Mouse (Mus musculus) ES-E14 (cell line): ENCODE measurements around the gene Arl16. TPM values are rescaled to one million over a fixed set of nuclear protein-coding genes. Genes with fewer than 3 reads are reported as not detected.
A peak's percentile ranks its signal among the peaks of the same experiment; 100 is the strongest.

Experiments
- DNase-seq: peaks from one replicate; pipeline ENCODE4 v3.0.0-alpha.2; 2013; ENCODE audit warnings: low read depth, low spot score
- H3K27ac ChIP-seq: 2 replicates; pipeline ENCODE4 v1.5.1; 2012; ENCODE audit warnings: low read depth, mild to moderate bottlenecking, low read length, moderate library complexity, mixed read lengths; ENCODE audit not compliant: poor library complexity, insufficient read depth, severe bottlenecking
- H3K36me3 ChIP-seq: 2 replicates; pipeline ENCODE4 v1.6.1; 2012; ENCODE audit warnings: mild to moderate bottlenecking, low read length, moderate library complexity, mixed read lengths; ENCODE audit not compliant: control insufficient read depth, poor library complexity, insufficient read depth, severe bottlenecking
- H3K4me1 ChIP-seq, 2 experiments: fragments of 150-350 bp in 1 of 2; sonication (generic) in 1 of 2; 2 replicates each; pipeline ENCODE4 v1.6.1; 2012; ENCODE audit warnings: low read length in 2 of 2, mild to moderate bottlenecking in 1 of 2, mixed read lengths in 1 of 2; ENCODE audit not compliant: control insufficient read depth in 2 of 2, insufficient read depth in 2 of 2, poor library complexity in 1 of 2
- H3K4me3 ChIP-seq, 2 experiments: fragments of 150-350 bp in 1 of 2; sonication (generic) in 1 of 2; 2 replicates each; pipeline ENCODE4 v1.5.1; 2012; ENCODE audit warnings: low read length in 2 of 2, low read depth in 1 of 2, mild to moderate bottlenecking in 1 of 2, mixed read lengths in 1 of 2; ENCODE audit not compliant: insufficient read depth in 1 of 2, poor library complexity in 1 of 2, severe bottlenecking in 1 of 2
- H3K9ac ChIP-seq: 2 replicates; pipeline ENCODE4 v1.6.1; 2012; ENCODE audit warnings: low read depth, mild to moderate bottlenecking, low read length, mixed read lengths; ENCODE audit not compliant: poor library complexity, insufficient read depth, severe bottlenecking
- H3K9me3 ChIP-seq: fragments of 150-350 bp; sonication (generic); 2 replicates; pipeline ENCODE4 v1.6.1; 2012; ENCODE audit warnings: low read depth, mild to moderate bottlenecking, low read length; ENCODE audit not compliant: control insufficient read depth, insufficient read depth
- CHD2 ChIP-seq: IDR thresholded peaks from 2 replicates; pipeline ENCODE4 v1.6.1; 2014; ENCODE audit warnings: mild to moderate bottlenecking, low read depth, low read length, inconsistent platforms
- HCFC1 ChIP-seq: IDR thresholded peaks from 2 replicates; pipeline ENCODE4 v1.6.1; 2012; ENCODE audit warnings: low read length, inconsistent platforms, borderline replicate concordance; ENCODE audit not compliant: insufficient read depth
- MAFK ChIP-seq: IDR thresholded peaks from 2 replicates; pipeline ENCODE4 v1.6.1; 2014; ENCODE audit warnings: mild to moderate bottlenecking, low read depth, low read length, inconsistent platforms; ENCODE audit not compliant: insufficient read depth
- ZC3H11A ChIP-seq: IDR thresholded peaks from 2 replicates; pipeline ENCODE4 v1.6.1; 2012; ENCODE audit warnings: low read depth, mild to moderate bottlenecking, inconsistent platforms, low read length, borderline replicate concordance
- ZNF384 ChIP-seq: IDR thresholded peaks from 2 replicates; pipeline ENCODE4 v1.6.1; 2012; ENCODE audit warnings: low read depth, low read length, inconsistent platforms
- in situ Hi-C, 2 experiments: fragments of 600-800 bp; cut with MboI; formaldehyde crosslinking; loops; one replicate each; pipeline ENCODE4 v1.15.1; 2025; ENCODE audit warnings: low sequenced_read_pairs in 2 of 2, inconsistent platforms in 1 of 2; ENCODE audit not compliant: unreplicated experiment in 2 of 2
- total RNA-seq: library from RNA; depleted of rRNA; stranded (reverse); fragments of 300-350 nt; gene quantifications from 2 replicates; pipeline ENCODE4 v1.2.3, GENCODE M21; 2012

The Arl16 gene
- total RNA-seq, 1 experiment, result 21.2 TPM

DNA sequence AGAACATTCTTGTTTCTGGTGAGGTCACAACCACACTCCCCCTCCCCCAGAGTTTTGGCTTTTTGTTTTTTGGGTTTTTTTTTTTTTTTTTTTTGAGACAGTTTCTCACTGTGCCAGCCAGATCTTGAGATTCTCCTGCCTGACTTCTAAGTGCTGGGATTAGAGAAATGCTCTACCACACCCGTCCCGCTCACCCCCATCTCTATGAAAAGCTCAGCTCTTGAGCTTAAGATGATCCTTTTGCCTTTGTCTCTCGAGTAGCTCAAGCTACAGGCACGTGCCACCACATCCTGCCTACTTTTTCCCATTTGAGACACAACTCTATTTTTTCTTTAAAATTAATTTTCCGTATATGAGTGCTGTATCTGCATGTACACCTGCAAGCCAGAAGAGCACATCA is 3.0 kb downstream of the Arl16 start:
- H3K27ac ChIP-seq, result no peak overlapping the region
- DNase-seq, result no peak
- H3K4me3 ChIP-seq, result no peak overlapping the region
- no peaks in the 10 kb centered on the region for H3K9me3 ChIP-seq
- in situ Hi-C loops, result no loop called here
- peaks cover 28% of the 10 kb centered on the region for H3K36me3 ChIP-seq
- H3K9ac ChIP-seq, result no peak overlapping the region
- TF ChIP-seq CHD2 (no peak), HCFC1 (no peak), ZC3H11A (no peak), ZNF384 (no peak), MAFK (no peak)
- H3K4me1 ChIP-seq, result 0 out of 4 replicates have a peak, but pooled peaks cover 2% of the 10 kb centered on the region in 2 experiments

DNA sequence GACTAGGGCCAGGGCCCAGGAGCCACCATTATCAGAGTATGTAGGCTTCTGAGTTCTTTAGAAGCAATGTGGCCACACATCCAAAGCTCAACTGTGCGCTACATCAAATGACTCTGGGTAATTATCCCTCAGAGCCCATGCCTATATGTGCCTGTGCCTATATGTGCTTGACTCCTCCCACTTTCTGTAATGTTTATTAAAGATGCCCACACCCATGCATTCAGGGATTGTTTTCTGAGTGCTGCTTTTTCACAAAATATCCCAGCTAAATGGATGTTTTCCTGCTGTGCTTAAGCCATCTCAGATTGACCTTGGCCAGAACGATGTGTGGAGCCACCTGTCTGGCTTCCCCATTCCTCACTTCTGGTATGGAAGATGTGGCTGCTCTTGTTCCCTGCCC is 3.9 kb downstream of the Arl16 start:
- Histone ChIP-seq H3K4me3 (no peak overlapping the region), H3K36me3 (peaks cover 28% of the 10 kb centered on the region), H3K4me1 (0 out of 4 replicates have a peak, but pooled peaks cover 2% of the 10 kb centered on the region in 2 experiments), H3K27ac (no peak overlapping the region), H3K9me3 (no peaks in the 10 kb centered on the region), H3K9ac (no peak overlapping the region)
- TF ChIP-seq MAFK (no peak), HCFC1 (no peak), CHD2 (no peak), ZC3H11A (no peak), ZNF384 (no peak)
- in situ Hi-C loops, result no loop called here
- DNase-seq, result no peak

DNA sequence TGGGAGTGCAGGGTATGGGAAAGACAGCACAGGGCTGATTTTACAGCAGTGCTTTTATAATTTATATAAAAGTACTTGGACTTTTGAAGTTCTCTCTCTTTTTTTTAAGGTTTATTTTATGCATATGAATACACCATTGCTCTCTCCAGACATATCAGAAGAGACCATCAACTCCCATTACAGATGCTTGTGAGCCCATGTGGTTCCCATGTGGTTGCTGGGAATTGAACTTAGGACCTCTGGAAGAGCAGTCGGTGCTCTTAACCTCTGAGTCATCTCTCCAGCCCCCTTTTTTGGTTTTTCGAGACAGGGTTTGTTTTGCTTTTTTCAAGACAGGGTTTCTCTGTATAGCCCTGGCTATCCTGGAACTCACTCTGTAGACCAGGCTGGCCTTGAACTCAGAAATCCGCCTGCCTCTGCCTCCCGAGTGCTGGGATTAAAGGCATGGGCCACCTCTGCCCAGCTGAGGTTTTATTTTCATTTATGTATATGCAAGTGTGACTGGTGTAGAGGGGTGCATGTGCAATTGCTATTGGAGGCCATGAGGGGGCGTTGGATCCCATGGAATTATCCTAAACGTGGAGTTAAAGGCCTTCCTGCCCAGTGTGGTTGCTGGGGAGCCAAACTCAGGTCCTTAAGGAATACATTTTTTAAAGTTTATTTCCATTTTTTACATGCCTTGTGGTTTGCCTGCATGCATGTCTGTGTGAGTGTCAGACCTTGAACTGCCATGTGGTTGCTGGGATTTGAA is 8.4 kb downstream of the Arl16 start:
- no peak overlapping the region for H3K27ac ChIP-seq
- no peak for DNase-seq
- H3K9me3 ChIP-seq, result no peaks in the 10 kb centered on the region
- in situ Hi-C loops, result no loop called here
- peaks cover 28% of the 10 kb centered on the region for H3K36me3 ChIP-seq
- TF ChIP-seq ZNF384 (no peak), HCFC1 (no peak), MAFK (no peak), ZC3H11A (no peak), CHD2 (no peak)
- peak overlapping the region; percentile 82; the same call in 1 of the 2 replicates for H3K9ac ChIP-seq
- peak overlapping the region; percentile 84 to 96 for H3K4me3 ChIP-seq
- H3K4me1 ChIP-seq, result no peaks in the 10 kb centered on the region; a peak in 1 of 4 replicates

DNA sequence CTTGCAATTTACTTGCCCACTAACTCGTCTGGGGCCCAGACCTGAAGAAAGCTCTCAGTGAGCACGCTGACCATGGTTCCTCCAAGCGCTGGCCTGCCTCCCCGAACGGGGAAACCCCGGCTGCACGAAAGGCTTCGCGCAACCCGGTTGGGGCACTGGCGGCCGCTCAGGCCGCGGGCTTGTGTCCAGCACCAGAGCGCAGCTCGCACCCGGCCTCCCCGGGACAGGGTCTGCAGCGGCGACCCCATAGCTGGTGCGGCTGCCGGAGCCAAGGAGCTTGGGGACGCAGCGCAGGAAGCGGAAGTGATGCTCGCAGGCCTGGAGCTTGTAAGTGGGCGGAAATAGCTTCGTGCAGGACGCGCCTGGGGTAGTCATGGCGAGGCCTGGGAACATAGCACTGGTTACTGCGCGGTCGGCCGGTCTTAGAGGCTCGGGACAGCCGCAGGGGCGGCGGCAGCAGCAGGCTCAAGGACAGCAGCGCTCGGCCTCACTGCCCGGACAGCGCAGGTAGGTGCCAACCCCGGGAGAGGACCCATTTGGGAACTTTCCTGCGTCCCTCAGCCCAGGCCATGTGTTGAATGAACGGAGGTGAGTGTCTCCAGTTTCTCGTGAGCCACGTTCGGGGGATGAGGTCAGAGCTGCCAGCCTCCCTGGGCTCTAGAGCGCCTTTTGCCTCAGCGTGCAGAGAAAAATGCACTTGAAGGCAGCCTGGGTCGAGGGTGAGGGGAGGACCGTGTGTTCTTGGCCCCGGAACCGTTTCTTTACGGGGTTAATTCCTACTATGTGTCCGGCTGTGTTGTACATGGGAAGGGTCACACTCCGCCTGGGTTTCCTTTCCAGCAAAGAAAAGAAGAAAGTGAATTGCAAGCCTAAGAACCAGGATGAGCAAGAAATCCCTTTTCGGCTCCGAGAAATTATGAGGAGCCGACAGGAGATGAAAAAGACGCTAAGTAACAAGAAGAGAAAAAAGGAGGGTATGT is 9.3 kb downstream of the Arl16 start, which contains the start of the genes Oxld1 and Ccdc137:
Oxld1 (minus strand) TSS at position 297 of the 980 bp plus-strand sequence.
Ccdc137 (plus strand) TSS at position 344 of the 980 bp plus-strand sequence.
- H3K4me3 ChIP-seq, result peak within 1 kb of the TSS; percentile 84 to 96
- TF ChIP-seq MAFK (no peak), ZC3H11A (no peak), HCFC1 (peak; percentile 69; the same call in 1 of the 2 replicates)
- no peak within 1 kb of the TSS for H3K27ac ChIP-seq
- peak within 1 kb of the TSS; percentile 82 for H3K9ac ChIP-seq
- peaks cover 28% of the 10 kb centered on the region for H3K36me3 ChIP-seq
- in situ Hi-C loops, result no loop called here
- peak; percentile 45 for DNase-seq
- no peaks in the 10 kb centered on the region for H3K9me3 ChIP-seq
- no peaks in the 10 kb centered on the region; a peak in 1 of 4 replicates for H3K4me1 ChIP-seq
